Mouse (Mus musculus): ENCODE measurements at regions not wholly inside any gene's neighbourhood (a gene's known extent, or its start where the extent isn't known, plus 50 kb on each side); places are given as distances from the start of the nearest gene placed in this dataset.

GRCm38 (mm10) chr6:50822236-50823151 lies 168.3 kb upstream of the Npvf start:
- no peak for DNase-seq

- DNase-seq: no peak
These were observed 169.1 kb upstream of the Npvf start for GRCm38 (mm10) chr6:50823220-50823910.

GRCm38 (mm10) chr6:50824466-50824865 lies 170.2 kb upstream of the Npvf start:
- DNase-seq: no peak

- DNase-seq: no peak
These were observed 177.5 kb upstream of the Npvf start for GRCm38 (mm10) chr6:50831725-50832124.

- DNase-seq: no peak
These were observed 181.9 kb upstream of the Npvf start for GRCm38 (mm10) chr6:50835997-50836625.

GRCm38 (mm10) chr6:50840826-50841225 lies 186.6 kb upstream of the Npvf start:
- DNase-seq: no peak

GRCm38 (mm10) chr6:50845246-50845645 lies 191.0 kb upstream of the Npvf start:
- peak; percentile 17 to 26 for DNase-seq

GRCm38 (mm10) chr6:50846740-50847516 lies 192.7 kb upstream of the Npvf start:
- no peak for DNase-seq

GRCm38 (mm10) chr6:50847548-50847947 lies 193.3 kb upstream of the Npvf start:
- DNase-seq: no peak

GRCm38 (mm10) chr6:50859162-50859561 lies 204.9 kb upstream of the Npvf start:
- DNase-seq: no peak

- no peak for DNase-seq
These were observed 223.8 kb upstream of the Npvf start for GRCm38 (mm10) chr6:50877991-50878390.

GRCm38 (mm10) chr6:50882298-50882697 lies 228.1 kb upstream of the Npvf start:
- no peak for DNase-seq

- no peak for DNase-seq
These were observed 228.5 kb upstream of the Npvf start for GRCm38 (mm10) chr6:50882759-50883158.

- no peak for DNase-seq
These were observed 230.8 kb upstream of the Npvf start for GRCm38 (mm10) chr6:50885031-50885430.

GRCm38 (mm10) chr6:50885771-50886360 lies 231.6 kb upstream of the Npvf start:
- no peak for DNase-seq

GRCm38 (mm10) chr6:50890370-50891204 lies 236.3 kb upstream of the Npvf start:
- DNase-seq: peak; percentile 38 to 39

- DNase-seq: no peak
These were observed 236.9 kb upstream of the Npvf start for GRCm38 (mm10) chr6:50891205-50891526.

- DNase-seq: no peak
These were observed 244.6 kb upstream of the Npvf start for GRCm38 (mm10) chr6:50898792-50899191.

- DNase-seq: no peak
These were observed 261.2 kb upstream of the Npvf start for GRCm38 (mm10) chr6:50915166-50916030.

- no peak for DNase-seq
These were observed 264.0 kb upstream of the Npvf start for GRCm38 (mm10) chr6:50918248-50918647.

- no peak for DNase-seq
These were observed 268.0 kb upstream of the Npvf start for GRCm38 (mm10) chr6:50922235-50922634.

Data from cerebellum, postnatal 36 days (tissue).